24 mouse cellular contexts compared by ENCODE assay signal in genomic region chr10:99474546-99474945, GRCm38 (mm10).
A peak's percentile ranks its signal among the peaks of the same experiment; 100 is the strongest.
DNase-seq lines count a peak whose midpoint lies in the region; ATAC-seq and TF ChIP-seq lines count a peak whose summit lies in the region.
"Had no signal": no experiment of that assay in that cellular context is flagged by ENCODE, and none has a peak within 500 bp of the region (broad histone marks: within the 10 kb centered on the region; RNA-seq: fewer than 3 reads in every experiment).

No protein-coding gene starts in this region.

- ATAC-seq in heart, embryonic 15.5 days (replicated peaks; ENCODE audit: insufficient number of reproducible peaks, insufficient read depth, low FRiP score, low read depth): no peak; the same call in 1 of the 2 replicates
- ATAC-seq in hindbrain, embryonic 11.5 days (ENCODE audit: low FRiP score): no peak
- ATAC-seq: forebrain, embryonic 14.5 days; intestine, embryonic 15.5 days; Patski had no signal

- TF ChIP-seq CTCF in heart, adult 2 months (IDR thresholded peaks at IDR 0.05): peak; percentile 21; the same call in 1 of the 2 replicates
- TF ChIP-seq CTCF in left cerebral cortex, adult 2 months (IDR thresholded peaks at IDR 0.05): peak; percentile 16

- peaks cover 2% of the 10 kb centered on the region for H3K4me1 ChIP-seq in heart, adult 2 months (ENCODE audit: control insufficient read depth, insufficient read depth, low read length)
- H3K4me1 ChIP-seq in heart, embryonic 15.5 days (replicated peaks): peaks cover 13% of the 10 kb centered on the region
- no peaks in the 10 kb centered on the region for H3K4me1 ChIP-seq in hindbrain, embryonic 11.5 days (replicated peaks; ENCODE audit: control insufficient read depth, insufficient read depth, low read length)
- H3K4me1 ChIP-seq: embryonic facial prominence, embryonic 15.5 days; intestine, embryonic 15.5 days; kidney, embryonic 15.5 days had no signal

- WGBS in heart, adult 2 months: 46% methylated on average over 8 of the region's 8 CpGs
- WGBS in heart, embryonic 15.5 days: 43% methylated on average over 8 of the region's 8 CpGs
- 83% methylated on average over 8 of the region's 8 CpGs for WGBS in hindbrain, embryonic 11.5 days

- no peak for TF ChIP-seq POLR2A in heart, adult 2 months (IDR thresholded peaks at IDR 0.05; ENCODE audit: insufficient read depth, low read depth, low read length)

- H3K4me2 ChIP-seq in heart, embryonic 15.5 days: no peak overlapping the region
- no peak overlapping the region for H3K4me2 ChIP-seq in hindbrain, embryonic 11.5 days (replicated peaks; ENCODE audit: low read depth, low read length)
- H3K4me2 ChIP-seq: embryonic facial prominence, embryonic 15.5 days; hindbrain, embryonic 14.5 days; intestine, embryonic 15.5 days; kidney, embryonic 15.5 days had no signal

- intact Hi-C loops in heart, adult 2 months (cut with DNase I): no loop called here
- intact Hi-C loops in left cerebral cortex, adult 2 months (cut with DNase I): loop anchor here (2.0 kb wide), 1 partner anchor 152 kb away; no protein-coding TSS in a partner anchor

- no peak overlapping the region for H3K27ac ChIP-seq in heart, adult 2 months
- peak overlapping the region; percentile 55 for H3K27ac ChIP-seq in left cerebral cortex, adult 2 months
- peak overlapping the region; percentile 69 for H3K27ac ChIP-seq in heart, embryonic 15.5 days
- H3K27ac ChIP-seq in hindbrain, embryonic 11.5 days (ENCODE audit: low read depth, low read length): no peak overlapping the region
- H3K27ac ChIP-seq: embryonic facial prominence, embryonic 15.5 days; forebrain, embryonic 10.5 days; hindbrain, embryonic 14.5 days; intestine, embryonic 15.5 days; kidney, embryonic 15.5 days had no signal

- H3K9me3 ChIP-seq in heart, embryonic 15.5 days (replicated peaks): no peaks in the 10 kb centered on the region
- H3K9me3 ChIP-seq in hindbrain, embryonic 11.5 days (ENCODE audit: control insufficient read depth, low read length): no peaks in the 10 kb centered on the region
- H3K9me3 ChIP-seq: embryonic facial prominence, embryonic 15.5 days; forebrain, embryonic 10.5 days; intestine, embryonic 15.5 days; kidney, embryonic 15.5 days had no signal

- no peak overlapping the region for H3K9ac ChIP-seq in heart, adult 2 months (ENCODE audit: low read depth, low read length)
- no peak overlapping the region for H3K9ac ChIP-seq in heart, embryonic 15.5 days
- no peak overlapping the region for H3K9ac ChIP-seq in hindbrain, embryonic 11.5 days (ENCODE audit: low read depth, low read length)
- H3K9ac ChIP-seq: embryonic facial prominence, embryonic 15.5 days; hindbrain, embryonic 14.5 days; intestine, embryonic 15.5 days; kidney, embryonic 15.5 days had no signal

- no peaks in the 10 kb centered on the region for H3K79me2 ChIP-seq in heart, adult 2 months (replicated peaks; ENCODE audit: control insufficient read depth, insufficient read depth, low read length)

- H3K27me3 ChIP-seq in heart, adult 2 months (ENCODE audit: control insufficient read depth, insufficient read depth, low read length): no peaks in the 10 kb centered on the region
- no peaks in the 10 kb centered on the region for H3K27me3 ChIP-seq in heart, embryonic 15.5 days
- no peaks in the 10 kb centered on the region for H3K27me3 ChIP-seq in hindbrain, embryonic 11.5 days (ENCODE audit: control insufficient read depth, insufficient read depth, low read length)
- H3K27me3 ChIP-seq: CH12.LX; embryonic facial prominence, embryonic 15.5 days; intestine, embryonic 15.5 days; kidney, embryonic 15.5 days; Patski had no signal

- H3K36me3 ChIP-seq in heart, adult 2 months (ENCODE audit: control insufficient read depth, insufficient read depth, low read length): no peaks in the 10 kb centered on the region; the same call in 1 of the 2 replicates
- H3K36me3 ChIP-seq in heart, embryonic 15.5 days: no peaks in the 10 kb centered on the region
- H3K36me3 ChIP-seq in hindbrain, embryonic 11.5 days (ENCODE audit: control insufficient read depth, insufficient read depth, low read length): no peaks in the 10 kb centered on the region
- H3K36me3 ChIP-seq: embryonic facial prominence, embryonic 15.5 days; forebrain, embryonic 10.5 days; intestine, embryonic 15.5 days; kidney, embryonic 15.5 days had no signal

- no peak for TF ChIP-seq EP300 in heart, adult 2 months (IDR thresholded peaks at IDR 0.05; ENCODE audit: insufficient read depth, low read depth, low read length)

- H3K4me3 ChIP-seq in heart, adult 2 months: no peak overlapping the region
- no peak overlapping the region for H3K4me3 ChIP-seq in left cerebral cortex, adult 2 months
- H3K4me3 ChIP-seq in heart, embryonic 15.5 days: no peak overlapping the region
- no peak overlapping the region for H3K4me3 ChIP-seq in hindbrain, embryonic 11.5 days (ENCODE audit: low read depth, low read length)
- H3K4me3 ChIP-seq: embryonic facial prominence, embryonic 15.5 days; erythroblast, embryonic 14.5 days; forebrain, embryonic 10.5 days; intestine, embryonic 15.5 days; kidney, embryonic 15.5 days had no signal

- DNase-seq in heart, adult 2 months: no peak
- DNase-seq in heart, adult 8-10 months (ENCODE audit: low spot score): no peak
- no peak for DNase-seq in left cerebral cortex, adult 2 months (ENCODE audit: extremely low spot score in 1 of 2, low spot score in 2 of 2)
- DNase-seq in left cerebral cortex, adult 11 months (ENCODE audit: low spot score): no peak
- peak; percentile 19 for DNase-seq in heart, postnatal 4 days
- no peak for DNase-seq in right cerebral cortex, postnatal 14 days
- no peak for DNase-seq in hindbrain, embryonic 11.5 days (ENCODE audit: low spot score)
- DNase-seq: adrenal gland, adult 2 months; adrenal gland, postnatal 25 days; cerebellum, adult 11 months; cerebellum, adult 8-10 months; embryo, embryonic 11 days; gastrocnemius, postnatal 10 days; kidney, adult 2 months had no signal

Comparison
In these comparisons a context has a peak if more than half of its experiments do, and no peak if none do; other contexts are left out.
1. H3K27ac ChIP-seq: peak in left cerebral cortex, adult 2 months (single experiment) and heart, embryonic 15.5 days (single experiment); none in heart, adult 2 months (single experiment) and hindbrain, embryonic 11.5 days (single experiment).